ENCODE assay signal across 10 mouse cellular contexts in genomic region chrX:157462716-157463115, GRCm38 (mm10). TPM values are rescaled to one million over a fixed set of nuclear protein-coding genes. Genes with fewer than 3 reads are reported as not detected.
DNase-seq lines count a peak whose midpoint lies in the region; ATAC-seq and TF ChIP-seq lines count a peak whose summit lies in the region.
"Had no signal": no experiment of that assay in that cellular context is flagged by ENCODE, and none has a peak within 500 bp of the region (broad histone marks: within the 10 kb centered on the region; RNA-seq: fewer than 3 reads in every experiment).

No protein-coding gene starts in this region.

- no peak for TF ChIP-seq POLR2A in thymus, adult 2 months (IDR thresholded peaks at IDR 0.05; ENCODE audit: control insufficient read depth, extremely low read depth, insufficient read depth, low read length, poor library complexity)

- H3K4me1 ChIP-seq in intestine, postnatal 0 days (replicated peaks; ENCODE audit: control insufficient read depth, insufficient read depth, low read length): no peaks in the 10 kb centered on the region
- H3K4me1 ChIP-seq in intestine, embryonic 15.5 days (replicated peaks): no peaks in the 10 kb centered on the region
- H3K4me1 ChIP-seq in thymus, adult 2 months (replicated peaks; ENCODE audit: control insufficient read depth, insufficient read depth, low read length): no peaks in the 10 kb centered on the region
- H3K4me1 ChIP-seq in forebrain, embryonic 13.5 days: no peaks in the 10 kb centered on the region
- H3K4me1 ChIP-seq: hindbrain, embryonic 15.5 days; limb, embryonic 15.5 days had no signal

- no peak overlapping the region for H3K27ac ChIP-seq in intestine, postnatal 0 days (ENCODE audit: low read depth, low read length)
- no peak overlapping the region for H3K27ac ChIP-seq in intestine, embryonic 15.5 days
- no peak overlapping the region for H3K27ac ChIP-seq in thymus, adult 2 months (ENCODE audit: control insufficient read depth, insufficient read depth, low read length)
- H3K27ac ChIP-seq in forebrain, embryonic 13.5 days: no peak overlapping the region
- H3K27ac ChIP-seq: hindbrain, embryonic 15.5 days; limb, embryonic 15.5 days had no signal

- no peaks in the 10 kb centered on the region for H3K36me3 ChIP-seq in intestine, postnatal 0 days (ENCODE audit: control insufficient read depth, insufficient read depth)
- H3K36me3 ChIP-seq in intestine, embryonic 15.5 days: no peaks in the 10 kb centered on the region
- H3K36me3 ChIP-seq in thymus, adult 2 months (ENCODE audit: control insufficient read depth, insufficient read depth, low read length): no peaks in the 10 kb centered on the region
- H3K36me3 ChIP-seq in forebrain, embryonic 13.5 days (ENCODE audit: poor library complexity, severe bottlenecking): no peaks in the 10 kb centered on the region; the same call in none of the 2 replicates
- H3K36me3 ChIP-seq: limb, embryonic 15.5 days had no signal

- TF ChIP-seq CTCF in intestine, postnatal 0 days (IDR thresholded peaks at IDR 0.05; ENCODE audit: low read depth): peak; percentile 58
- TF ChIP-seq CTCF in thymus, adult 2 months (IDR thresholded peaks at IDR 0.05; ENCODE audit: borderline replicate concordance, control insufficient read depth, extremely low read depth, insufficient read depth, low read length, poor library complexity): no peak

- peak; percentile 2 for DNase-seq in thymus, adult 2 months
- no peak for DNase-seq in thymus, postnatal 4 days
- peak; percentile 20 for DNase-seq in brain, adult 2 months (ENCODE audit: low read depth, low spot score)
- peak; percentile 47 for DNase-seq in retina, postnatal 1 day
- no peak for DNase-seq in spleen, postnatal 36 days (ENCODE audit: low spot score in 2 of 2)

- ATAC-seq in intestine, postnatal 0 days: no peak
- no peak for ATAC-seq in intestine, embryonic 15.5 days
- no peak for ATAC-seq in forebrain, embryonic 13.5 days

- H3K4me2 ChIP-seq in intestine, postnatal 0 days (replicated peaks; ENCODE audit: low read depth): no peak overlapping the region
- no peak overlapping the region for H3K4me2 ChIP-seq in intestine, embryonic 15.5 days (replicated peaks)
- no peak overlapping the region for H3K4me2 ChIP-seq in forebrain, embryonic 13.5 days
- H3K4me2 ChIP-seq: hindbrain, embryonic 15.5 days; limb, embryonic 15.5 days had no signal

- no peaks in the 10 kb centered on the region for H3K9me3 ChIP-seq in intestine, postnatal 0 days (ENCODE audit: control insufficient read depth)
- H3K9me3 ChIP-seq in intestine, embryonic 15.5 days: no peaks in the 10 kb centered on the region
- no peaks in the 10 kb centered on the region for H3K9me3 ChIP-seq in forebrain, embryonic 13.5 days (replicated peaks)
- H3K9me3 ChIP-seq: hindbrain, embryonic 15.5 days; limb, embryonic 15.5 days had no signal

- no peak overlapping the region for H3K4me3 ChIP-seq in intestine, postnatal 0 days (ENCODE audit: low read depth, low read length)
- H3K4me3 ChIP-seq in intestine, embryonic 15.5 days (replicated peaks): no peak overlapping the region
- H3K4me3 ChIP-seq in thymus, adult 2 months (ENCODE audit: control insufficient read depth, insufficient read depth, low read length): no peak overlapping the region
- no peak overlapping the region for H3K4me3 ChIP-seq in forebrain, embryonic 13.5 days
- H3K4me3 ChIP-seq: hindbrain, embryonic 15.5 days; limb, embryonic 15.5 days had no signal

- H3K9ac ChIP-seq in intestine, postnatal 0 days (ENCODE audit: low read depth, low read length): no peak overlapping the region
- no peak overlapping the region for H3K9ac ChIP-seq in intestine, embryonic 15.5 days
- no peak overlapping the region for H3K9ac ChIP-seq in forebrain, embryonic 13.5 days
- H3K9ac ChIP-seq: hindbrain, embryonic 15.5 days; limb, embryonic 15.5 days had no signal

- WGBS in intestine, postnatal 0 days: 68% methylated on average over 3 of the region's 3 CpGs
- WGBS in intestine, embryonic 15.5 days: 79% methylated on average over 3 of the region's 3 CpGs
- 78% methylated on average over 3 of the region's 3 CpGs for WGBS in thymus, adult 2 months
- 80% methylated on average over 3 of the region's 3 CpGs for WGBS in forebrain, embryonic 13.5 days

- no peaks in the 10 kb centered on the region for H3K27me3 ChIP-seq in intestine, postnatal 0 days (replicated peaks; ENCODE audit: control insufficient read depth, insufficient read depth, low read length)
- H3K27me3 ChIP-seq in intestine, embryonic 15.5 days (replicated peaks): no peaks in the 10 kb centered on the region
- no peaks in the 10 kb centered on the region for H3K27me3 ChIP-seq in thymus, adult 2 months (ENCODE audit: control insufficient read depth, insufficient read depth, low read length)
- no peaks in the 10 kb centered on the region for H3K27me3 ChIP-seq in forebrain, embryonic 13.5 days
- H3K27me3 ChIP-seq: hindbrain, embryonic 15.5 days; limb, embryonic 15.5 days had no signal

RNA-seq across cellular contexts. Expression of gene Sms, which starts 29.4 kb away (rescaled TPM):
- polyA plus RNA-seq in intestine, postnatal 0 days (2015; fragmentation: Nextera tagmentation; extraction: Ambion mirVana): 27.6 and 28.8 TPM in 2 replicates
- polyA plus RNA-seq in intestine, embryonic 15.5 days (2015; fragmentation: Nextera tagmentation; extraction: Ambion mirVana): 40.2 and 46.3 TPM in 2 replicates
- 26.7 and 30.8 TPM in 2 replicates for polyA plus RNA-seq in thymus, adult 2 months (2012; rRNA removed)
- 120 and 139 TPM in 2 replicates for polyA plus RNA-seq in forebrain, embryonic 13.5 days (2015; fragmentation: Nextera tagmentation; extraction: Ambion mirVana)

RNA-seq across cellular contexts. Expression of gene Phex, which starts 47.6 kb away (rescaled TPM):
- not detected in 2 replicates for polyA plus RNA-seq in intestine, postnatal 0 days (2015; fragmentation: Nextera tagmentation; extraction: Ambion mirVana)
- 0.05 and 0.06 TPM in 2 replicates for polyA plus RNA-seq in intestine, embryonic 15.5 days (2015; fragmentation: Nextera tagmentation; extraction: Ambion mirVana)
- not detected in 2 replicates for polyA plus RNA-seq in thymus, adult 2 months (2012; rRNA removed)
- 0.08 and 0.17 TPM in 2 replicates for polyA plus RNA-seq in forebrain, embryonic 13.5 days (2015; fragmentation: Nextera tagmentation; extraction: Ambion mirVana)

Comparison
In these comparisons a context has a peak if more than half of its experiments do, and no peak if none do; other contexts are left out.
1. DNase-seq: peak in thymus, adult 2 months (single experiment), brain, adult 2 months (single experiment) and retina, postnatal 1 day (single experiment); none in thymus, postnatal 4 days (single experiment) and spleen, postnatal 36 days (0 of 2).